Comparison of ENCODE assay signal across 9 mouse cellular contexts in genomic region chr2:11513057-11513967, GRCm38 (mm10). TPM values are rescaled to one million over a fixed set of nuclear protein-coding genes. Genes with fewer than 3 reads are reported as not detected.
DNase-seq lines count a peak whose midpoint lies in the region; ATAC-seq lines count a peak whose summit lies in the region.
"Had no signal": no experiment of that assay in that cellular context is flagged by ENCODE, and none has a peak within 500 bp of the region (broad histone marks: within the 10 kb centered on the region; RNA-seq: fewer than 3 reads in every experiment).

No protein-coding gene starts in this region.

- no peaks in the 10 kb centered on the region for H3K36me3 ChIP-seq in heart, embryonic 11.5 days (ENCODE audit: control insufficient read depth, insufficient read depth, low read length)
- H3K36me3 ChIP-seq in hindbrain, embryonic 14.5 days (replicated peaks; ENCODE audit: control insufficient read depth, insufficient read depth): no peaks in the 10 kb centered on the region

- H3K27me3 ChIP-seq in heart, embryonic 11.5 days (ENCODE audit: control insufficient read depth, insufficient read depth, low read length): no peaks in the 10 kb centered on the region
- H3K27me3 ChIP-seq in hindbrain, embryonic 14.5 days (ENCODE audit: control insufficient read depth, insufficient read depth, low read length): no peaks in the 10 kb centered on the region

- H3K9ac ChIP-seq in heart, embryonic 11.5 days (ENCODE audit: low read depth, low read length): no peak overlapping the region
- no peak overlapping the region for H3K9ac ChIP-seq in hindbrain, embryonic 14.5 days

- no peak overlapping the region for H3K27ac ChIP-seq in heart, embryonic 11.5 days (ENCODE audit: low read depth, low read length)
- H3K27ac ChIP-seq in hindbrain, embryonic 14.5 days: no peak overlapping the region

- peaks cover 6% of the 10 kb centered on the region; the same call in 1 of the 2 replicates for H3K4me1 ChIP-seq in heart, embryonic 11.5 days (ENCODE audit: control insufficient read depth, insufficient read depth, low read length)
- no peaks in the 10 kb centered on the region for H3K4me1 ChIP-seq in hindbrain, embryonic 14.5 days (replicated peaks; ENCODE audit: control insufficient read depth, insufficient read depth, low read length)

- WGBS in heart, embryonic 11.5 days (ENCODE audit: insufficient replicate concordance): 46% methylated on average over 18 of the region's 18 CpGs
- WGBS in hindbrain, embryonic 14.5 days: 74% methylated on average over 18 of the region's 18 CpGs

- H3K4me2 ChIP-seq in heart, embryonic 11.5 days: no peak overlapping the region
- H3K4me2 ChIP-seq in hindbrain, embryonic 14.5 days (replicated peaks): no peak overlapping the region

- peak; percentile 99 for DNase-seq in heart, adult 11 months
- peak; percentile 93 for DNase-seq in adipocyte (ENCODE audit: low spot score)
- DNase-seq in gastrocnemius, postnatal 25 days: peak; percentile 70
- peak; percentile 20 to 51 for DNase-seq in kidney, postnatal 4 days
- DNase-seq in B cell, adult 2 months: no peak
- no peak for DNase-seq in hindbrain, embryonic 14.5 days (ENCODE audit: low spot score)

- H3K4me3 ChIP-seq in heart, embryonic 11.5 days (ENCODE audit: low read depth, low read length): no peak overlapping the region
- no peak overlapping the region for H3K4me3 ChIP-seq in hindbrain, embryonic 14.5 days (replicated peaks; ENCODE audit: low read length)
- H3K4me3 ChIP-seq: myocyte had no signal

- H3K9me3 ChIP-seq in heart, embryonic 11.5 days (replicated peaks; ENCODE audit: control insufficient read depth, low read length): no peaks in the 10 kb centered on the region
- no peaks in the 10 kb centered on the region for H3K9me3 ChIP-seq in hindbrain, embryonic 14.5 days (ENCODE audit: control insufficient read depth, low read length)

- no peak for ATAC-seq in heart, embryonic 11.5 days (replicated peaks; ENCODE audit: insufficient number of reproducible peaks, low FRiP score, low TSS enrichment)
- ATAC-seq in neutrophil, adult 5-6 weeks (ENCODE audit: extremely low read depth, insufficient number of reproducible peaks, low FRiP score, poor library complexity, severe bottlenecking): peak; percentile 48; the same call in 1 of the 2 replicates
- no peak for ATAC-seq in hindbrain, embryonic 14.5 days (ENCODE audit: low FRiP score)

RNA-seq across cellular contexts. Expression of gene Pfkfb3, which starts 40.6 kb away (rescaled TPM):
- 13.8 and 17.0 TPM in 2 replicates for polyA plus RNA-seq in heart, embryonic 11.5 days (2014; fragmentation: Nextera tagmentation; extraction: Ambion mirVana)
- total RNA-seq in gastrocnemius, postnatal 25 days (2021): 100 to 1,000 TPM in 1 of 2 experiments, 10 to 100 TPM in 1; 46.4 to 185 TPM
- total RNA-seq in neutrophil, adult 5-6 weeks (2017): 46.0 TPM in 2 replicates
- polyA plus RNA-seq in hindbrain, embryonic 14.5 days (2014; fragmentation: Nextera tagmentation; extraction: Ambion mirVana): 27.6 and 32.0 TPM in 2 replicates

Comparison
In these comparisons a context has a peak if more than half of its experiments do, and no peak if none do; other contexts are left out.
1. DNase-seq: peak in heart, adult 11 months (single experiment), adipocyte (single experiment), gastrocnemius, postnatal 25 days (single experiment) and kidney, postnatal 4 days (2 of 2); none in B cell, adult 2 months (0 of 2) and hindbrain, embryonic 14.5 days (single experiment).